Mouse (Mus musculus) E14TG2a.4 (cell line): ENCODE results near the gene Cdc26.

Experiments
- CTCF ChIP-seq: conservative IDR thresholded peaks from 2 replicates; pipeline ENCODE4 v1.5.1; 2014; ENCODE audit warnings: low read length
- NANOG ChIP-seq: IDR thresholded peaks from 2 replicates; pipeline ENCODE4 v1.6.1; 2014; ENCODE audit warnings: borderline replicate concordance, low read length, mixed read lengths

- TF ChIP-seq CTCF (no peak), NANOG (no peak)
Measured at GRCm38 (mm10) chr4:62433939-62434870, 25.8 kb upstream of the Cdc26 start.
